Mouse (Mus musculus) embryonic facial prominence, embryonic 14.5 days (tissue): ENCODE results near the gene Prdx6b. TPM values are rescaled to one million over a fixed set of nuclear protein-coding genes. Genes with fewer than 3 reads are reported as not detected.

Experiments used
- ATAC-seq: fragments of 200-750 bp; cut with Nextera tagmentation; 2 replicates; pipeline ENCODE4 v1.8.0; 2017; ENCODE audit warnings: low read depth, moderate number of reproducible peaks, moderate TSS enrichment
- DNase-seq: peaks from one replicate; pipeline ENCODE4 v3.0.0-alpha.2; 2015; ENCODE audit warnings: low spot score
- H3K27ac ChIP-seq: fragments of 300-500 bp; sonication (generic); replicated peaks from 2 replicates; pipeline ENCODE4 v1.5.1; 2014; ENCODE audit warnings: low read depth, mild to moderate bottlenecking, low read length, moderate library complexity
- H3K27me3 ChIP-seq: fragments of 300-500 bp; sonication (generic); replicated peaks from 2 replicates; pipeline ENCODE4 v1.6.1; 2014; ENCODE audit warnings: low read length; ENCODE audit not compliant: control insufficient read depth, insufficient read depth
- H3K36me3 ChIP-seq: fragments of 300-500 bp; sonication (generic); 2 replicates; pipeline ENCODE4 v1.6.1; 2014; ENCODE audit warnings: low read length, mixed read lengths; ENCODE audit not compliant: control insufficient read depth, insufficient read depth
- H3K4me1 ChIP-seq: fragments of 300-500 bp; sonication (generic); 2 replicates; pipeline ENCODE4 v1.6.1; 2014; ENCODE audit warnings: antibody characterized with exemption, low read length; ENCODE audit not compliant: control insufficient read depth, insufficient read depth
- H3K4me2 ChIP-seq: fragments of 300-500 bp; sonication (generic); 2 replicates; pipeline ENCODE4 v1.6.1; 2014; ENCODE audit warnings: low read depth, mild to moderate bottlenecking, low read length, moderate library complexity, mixed read lengths
- H3K4me3 ChIP-seq: fragments of 300-500 bp; sonication (generic); 2 replicates; pipeline ENCODE4 v1.5.1; 2014; ENCODE audit warnings: low read depth, mild to moderate bottlenecking, low read length
- H3K9ac ChIP-seq: fragments of 300-500 bp; sonication (generic); 2 replicates; pipeline ENCODE4 v1.6.1; 2014; ENCODE audit warnings: low read depth, mild to moderate bottlenecking, low read length, moderate library complexity, mixed read lengths
- H3K9me3 ChIP-seq: fragments of 300-500 bp; sonication (generic); 2 replicates; pipeline ENCODE4 v1.6.1; 2016; ENCODE audit warnings: low read length; ENCODE audit not compliant: control insufficient read depth
- WGBS: fragments of 180-500 bp; shearing (Covaris S2); extraction: QIAGEN DNeasy Blood & Tissue Kit; methylation state at CpG from one replicate; pipeline ENCODE4 v1.1.7; 2014; 5-methylcytosine and 5-hydroxymethylcytosine counted together
- polyA plus RNA-seq: library from polyadenylated mRNA; unstranded; fragments of >200 nt; fragmentation: Nextera tagmentation; extraction: Ambion mirVana; gene quantifications from 2 replicates; pipeline ENCODE4 v1.2.1, GENCODE M21; 2014

Prdx6b gene
- polyA plus RNA-seq, 1 experiment from 2014 or later: not detected

DNA sequence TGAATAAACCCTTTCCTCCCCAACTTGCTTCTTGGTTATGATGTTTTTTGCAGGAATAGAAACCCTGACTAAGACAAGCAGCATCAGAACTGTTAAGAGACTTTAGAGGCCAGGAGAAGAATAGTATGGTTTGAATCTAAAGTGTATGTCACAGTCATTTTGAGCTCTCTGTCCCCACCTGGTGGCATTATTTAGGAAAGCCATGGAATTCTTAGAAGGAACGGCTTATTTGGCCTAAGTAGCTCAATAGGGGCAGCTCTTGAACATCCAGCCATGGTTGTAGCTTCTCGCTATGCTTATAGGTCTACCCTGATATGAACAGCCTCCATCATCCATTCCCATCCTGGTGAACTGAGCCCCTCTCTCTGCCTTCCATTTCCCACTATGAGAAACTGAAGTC is 17.1 kb upstream of the Prdx6b start:
- Histone ChIP-seq H3K4me2 (no peak overlapping the region), H3K4me1 (no peaks in the 10 kb centered on the region), H3K4me3 (no peak overlapping the region), H3K27ac (no peak overlapping the region), H3K36me3 (no peaks in the 10 kb centered on the region), H3K9ac (no peak overlapping the region), H3K27me3 (no peaks in the 10 kb centered on the region), H3K9me3 (no peaks in the 10 kb centered on the region)
- DNase-seq: peak; percentile 54
- 42% methylated on average over 2 of the region's 2 CpGs for WGBS
- ATAC-seq: no peak

DNA sequence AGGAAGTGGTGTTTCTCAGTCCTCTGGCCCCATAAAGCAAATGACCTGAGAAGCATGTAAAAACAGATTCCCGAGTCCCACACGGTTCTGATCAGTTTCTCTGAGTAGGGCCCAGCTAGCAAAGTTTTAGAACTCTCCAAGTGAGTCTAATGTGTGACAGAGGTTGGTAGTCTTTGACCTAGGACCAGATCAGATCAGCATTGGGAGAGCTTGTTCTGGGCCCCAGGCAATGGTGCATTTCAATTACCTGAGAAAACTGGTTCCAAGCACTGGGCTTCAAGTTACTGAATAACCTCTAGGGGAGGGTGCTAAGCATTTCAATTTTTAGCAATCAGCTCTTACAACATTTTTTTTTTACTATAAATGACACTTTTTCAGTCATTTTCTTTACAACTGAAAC is 10.1 kb upstream of the Prdx6b start:
- no peaks in the 10 kb centered on the region for H3K4me1 ChIP-seq
- no peaks in the 10 kb centered on the region for H3K27me3 ChIP-seq
- no peaks in the 10 kb centered on the region for H3K36me3 ChIP-seq
- ATAC-seq (no peak), DNase-seq (no peak)
- H3K4me3 ChIP-seq: no peak overlapping the region
- H3K9me3 ChIP-seq: 0 out of 2 replicates have a peak, but pooled peaks cover 4% of the 10 kb centered on the region
- no peak overlapping the region for H3K4me2 ChIP-seq
- WGBS: 79% methylated on average over 2 of the region's 2 CpGs
- no peak overlapping the region for H3K27ac ChIP-seq
- no peak overlapping the region for H3K9ac ChIP-seq

DNA sequence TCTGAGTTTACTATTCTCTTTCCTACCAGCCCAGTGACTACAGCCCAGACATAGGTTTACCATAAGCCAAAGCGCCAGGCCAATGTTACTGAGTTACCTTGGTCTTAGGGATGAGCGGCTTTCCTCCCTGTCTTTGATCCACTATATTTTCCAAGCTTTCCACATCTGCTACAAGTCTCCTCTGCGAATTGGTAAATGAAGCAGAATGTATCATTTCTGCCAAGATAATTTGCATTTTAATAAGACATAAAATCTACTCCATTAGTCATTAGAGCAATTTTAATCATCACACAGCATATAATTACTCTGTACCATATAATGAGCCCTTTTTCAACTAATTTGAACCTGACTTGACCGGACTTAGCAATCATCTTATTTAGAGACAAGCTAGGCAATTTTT is 5.9 kb upstream of the Prdx6b start:
- Histone ChIP-seq H3K9me3 (0 out of 2 replicates have a peak, but pooled peaks cover 4% of the 10 kb centered on the region), H3K4me2 (no peak overlapping the region), H3K4me1 (no peaks in the 10 kb centered on the region), H3K4me3 (no peak overlapping the region), H3K36me3 (no peaks in the 10 kb centered on the region), H3K27ac (no peak overlapping the region), H3K9ac (no peak overlapping the region), H3K27me3 (no peaks in the 10 kb centered on the region)
- ATAC-seq (no peak), DNase-seq (no peak)
- 79% methylated on average over 4 of the region's 4 CpGs for WGBS

DNA sequence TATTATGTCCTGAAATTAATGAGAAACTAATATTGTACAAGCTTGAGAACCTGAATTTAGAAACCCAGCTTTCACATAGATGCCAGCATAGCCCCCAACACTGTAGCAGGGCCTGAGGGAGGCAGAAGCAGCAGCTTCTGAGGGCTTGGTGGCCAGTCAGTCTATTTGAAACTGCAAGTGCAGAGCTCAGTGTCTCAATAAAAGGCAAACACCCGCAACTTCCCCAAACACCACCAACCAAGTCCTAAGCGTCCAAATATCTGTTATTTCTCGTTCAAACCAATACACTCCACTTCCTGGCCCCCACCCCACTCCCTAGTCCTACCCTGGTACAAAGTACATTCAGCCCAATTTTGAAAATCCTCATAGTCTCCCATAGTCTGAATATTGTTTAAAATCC is 6.1 kb downstream of the Prdx6b start:
- no peak for ATAC-seq
- Histone ChIP-seq H3K4me2 (no peak overlapping the region), H3K9me3 (no peaks in the 10 kb centered on the region), H3K4me3 (no peak overlapping the region), H3K9ac (no peak overlapping the region), H3K27ac (no peak overlapping the region), H3K36me3 (no peaks in the 10 kb centered on the region), H3K27me3 (no peaks in the 10 kb centered on the region), H3K4me1 (no peaks in the 10 kb centered on the region)
- WGBS: 79% methylated on average over 3 of the region's 3 CpGs
- DNase-seq: no peak

DNA sequence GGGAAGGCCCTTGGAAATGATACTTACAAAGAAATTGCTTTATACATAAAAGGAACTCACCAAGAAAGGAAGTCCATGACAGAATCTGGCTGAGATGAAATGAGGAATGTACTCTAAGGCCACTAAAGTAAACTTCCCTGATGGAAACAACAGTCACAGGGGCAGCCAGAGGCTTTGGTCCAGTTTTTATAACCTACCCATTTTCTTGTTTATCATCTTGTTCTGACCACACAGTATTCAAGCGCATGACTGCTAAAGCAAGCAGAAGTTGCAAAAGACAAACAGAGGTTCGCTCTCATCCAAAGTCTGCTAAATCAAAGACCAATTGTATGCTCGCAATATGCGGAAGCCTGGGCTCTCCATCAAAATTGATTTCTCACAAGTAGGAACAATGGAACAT is 8.5 kb downstream of the Prdx6b start:
- Histone ChIP-seq H3K36me3 (no peaks in the 10 kb centered on the region), H3K4me1 (no peaks in the 10 kb centered on the region), H3K9me3 (no peaks in the 10 kb centered on the region), H3K9ac (no peak overlapping the region), H3K27ac (no peak overlapping the region), H3K27me3 (no peaks in the 10 kb centered on the region), H3K4me2 (no peak overlapping the region), H3K4me3 (no peak overlapping the region)
- WGBS: 84% methylated on average over 4 of the region's 4 CpGs
- ATAC-seq: no peak
- no peak for DNase-seq

DNA sequence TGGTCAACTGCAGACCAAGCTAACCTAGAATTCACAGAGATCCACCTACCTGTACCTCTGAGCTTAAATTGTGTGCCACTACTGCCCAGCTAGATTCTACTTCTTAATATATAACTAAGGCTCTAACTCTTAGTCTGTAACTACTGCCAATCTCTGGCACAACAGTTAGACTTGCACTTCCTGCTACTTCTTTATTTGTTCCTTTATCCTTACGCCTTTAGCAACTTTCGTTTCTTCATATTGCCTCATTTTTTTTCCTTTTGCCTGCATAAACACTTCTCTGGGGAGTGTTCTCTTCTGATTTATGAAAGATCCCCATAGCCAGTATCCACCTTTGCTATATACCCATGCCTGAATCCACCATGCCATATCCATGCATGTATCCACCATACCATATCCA is 11.7 kb downstream of the Prdx6b start:
- no peaks in the 10 kb centered on the region for H3K9me3 ChIP-seq
- H3K4me1 ChIP-seq: no peaks in the 10 kb centered on the region
- H3K4me2 ChIP-seq: no peak overlapping the region
- H3K9ac ChIP-seq: no peak overlapping the region
- ATAC-seq (no peak), DNase-seq (no peak)
- H3K27me3 ChIP-seq: no peaks in the 10 kb centered on the region
- WGBS: 91% methylated on average over 2 of the region's 2 CpGs
- no peak overlapping the region for H3K4me3 ChIP-seq
- no peak overlapping the region for H3K27ac ChIP-seq
- H3K36me3 ChIP-seq: no peaks in the 10 kb centered on the region

DNA sequence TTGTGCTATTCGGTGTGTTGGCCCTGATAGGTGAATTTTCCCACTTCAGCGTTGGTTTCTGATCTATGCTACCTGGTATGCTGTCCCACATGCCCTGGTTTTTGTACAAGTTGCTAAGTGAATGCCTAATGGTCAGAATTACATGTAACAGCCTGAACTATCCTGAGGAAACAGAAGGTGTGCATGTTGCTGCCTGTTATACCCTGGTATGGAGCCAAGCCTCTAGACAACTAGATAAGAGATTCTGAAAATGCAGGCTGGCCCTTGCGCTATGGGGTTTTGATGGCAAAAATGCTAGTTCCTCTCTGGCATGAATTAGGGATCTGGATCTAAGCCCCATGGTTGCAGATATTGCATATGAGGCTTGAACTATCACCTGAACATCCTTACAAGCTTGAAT is 15.4 kb downstream of the Prdx6b start:
- Histone ChIP-seq H3K9ac (no peak overlapping the region), H3K36me3 (no peaks in the 10 kb centered on the region), H3K4me1 (no peaks in the 10 kb centered on the region), H3K27ac (no peak overlapping the region), H3K4me2 (no peak overlapping the region), H3K9me3 (no peaks in the 10 kb centered on the region), H3K4me3 (no peak overlapping the region), H3K27me3 (no peaks in the 10 kb centered on the region)
- 85% methylated on average over 3 of the region's 3 CpGs for WGBS
- no peak for ATAC-seq
- DNase-seq: no peak

DNA sequence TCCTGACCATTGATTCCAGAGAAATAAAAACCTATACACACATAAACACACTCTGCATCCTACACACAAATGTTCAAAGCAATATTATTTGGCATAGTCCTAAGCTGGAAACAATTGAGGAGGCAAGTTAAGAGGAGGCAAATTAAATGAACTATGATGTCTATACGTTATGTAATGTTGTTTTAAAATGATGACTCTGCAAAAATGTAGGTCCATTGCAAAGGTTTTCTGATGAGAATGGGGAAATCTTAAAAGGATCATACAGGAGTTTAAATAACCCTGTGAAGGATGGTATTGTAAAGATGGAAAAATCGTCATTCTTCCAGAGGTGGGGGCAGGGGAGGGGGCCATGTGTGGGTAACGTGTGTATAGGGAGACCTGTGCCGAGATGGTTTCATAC is 17.5 kb downstream of the Prdx6b start:
- H3K9ac ChIP-seq: no peak overlapping the region
- ATAC-seq: no peak
- no peaks in the 10 kb centered on the region for H3K27me3 ChIP-seq
- H3K4me2 ChIP-seq: no peak overlapping the region
- peaks cover 2% of the 10 kb centered on the region; the same call in 1 of the 2 replicates for H3K4me1 ChIP-seq
- H3K27ac ChIP-seq: no peak overlapping the region
- no peaks in the 10 kb centered on the region for H3K36me3 ChIP-seq
- DNase-seq: no peak
- no peaks in the 10 kb centered on the region for H3K9me3 ChIP-seq
- H3K4me3 ChIP-seq: no peak overlapping the region
- WGBS: 69% methylated on average over 4 of the region's 4 CpGs

DNA sequence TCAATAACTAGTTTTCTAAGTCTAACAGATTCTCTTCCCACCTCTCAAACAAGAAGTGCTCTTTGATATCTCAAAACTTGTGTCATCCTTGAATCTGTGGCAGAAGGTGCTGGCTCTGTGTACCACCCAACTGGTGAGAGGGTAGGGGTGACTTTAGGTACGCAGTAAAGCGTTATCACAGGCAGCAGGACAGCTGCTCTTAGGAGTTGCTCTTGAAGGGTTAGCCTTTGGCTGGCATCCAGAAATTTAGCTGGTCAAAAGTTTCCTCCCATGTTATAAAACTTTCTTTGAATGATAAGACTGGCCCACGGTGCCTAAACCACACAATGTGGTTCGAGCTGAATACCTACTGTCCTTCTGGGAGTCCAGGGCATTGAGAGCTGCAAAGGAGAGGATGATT is 18.5 kb downstream of the Prdx6b start:
- DNase-seq: no peak
- ATAC-seq: no peak
- no peaks in the 10 kb centered on the region for H3K36me3 ChIP-seq
- H3K9ac ChIP-seq: no peak overlapping the region
- WGBS: 71% methylated on average over 4 of the region's 4 CpGs
- H3K9me3 ChIP-seq: no peaks in the 10 kb centered on the region
- no peaks in the 10 kb centered on the region for H3K27me3 ChIP-seq
- H3K27ac ChIP-seq: no peak overlapping the region
- H3K4me2 ChIP-seq: no peak overlapping the region
- no peak overlapping the region for H3K4me3 ChIP-seq
- peaks cover 4% of the 10 kb centered on the region; the same call in 1 of the 2 replicates for H3K4me1 ChIP-seq
